Mouse (Mus musculus): ENCODE measurements around the gene Klhl42.

The Klhl42 gene

DNA sequence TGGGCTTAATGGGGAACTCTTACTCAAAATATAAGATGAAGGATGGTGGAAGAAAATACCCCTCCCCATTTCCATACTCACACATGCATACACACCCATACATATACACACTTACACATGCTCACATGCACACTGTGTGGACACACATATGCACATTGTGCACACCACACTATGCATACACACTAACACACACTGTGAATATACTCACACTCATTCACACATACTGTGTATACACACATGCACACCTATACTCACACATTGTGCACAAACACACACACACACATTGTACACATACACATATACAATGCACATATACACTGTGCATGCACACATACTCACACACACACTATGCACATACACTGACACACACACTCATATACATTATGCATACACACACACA, 60.7 kb downstream of the Klhl42 start:
- no peak for DNase-seq

- DNase-seq: no peak
Observed at GRCm38 (mm10) chr6:147155085-147155484, 63.9 kb downstream of the Klhl42 start.

DNA sequence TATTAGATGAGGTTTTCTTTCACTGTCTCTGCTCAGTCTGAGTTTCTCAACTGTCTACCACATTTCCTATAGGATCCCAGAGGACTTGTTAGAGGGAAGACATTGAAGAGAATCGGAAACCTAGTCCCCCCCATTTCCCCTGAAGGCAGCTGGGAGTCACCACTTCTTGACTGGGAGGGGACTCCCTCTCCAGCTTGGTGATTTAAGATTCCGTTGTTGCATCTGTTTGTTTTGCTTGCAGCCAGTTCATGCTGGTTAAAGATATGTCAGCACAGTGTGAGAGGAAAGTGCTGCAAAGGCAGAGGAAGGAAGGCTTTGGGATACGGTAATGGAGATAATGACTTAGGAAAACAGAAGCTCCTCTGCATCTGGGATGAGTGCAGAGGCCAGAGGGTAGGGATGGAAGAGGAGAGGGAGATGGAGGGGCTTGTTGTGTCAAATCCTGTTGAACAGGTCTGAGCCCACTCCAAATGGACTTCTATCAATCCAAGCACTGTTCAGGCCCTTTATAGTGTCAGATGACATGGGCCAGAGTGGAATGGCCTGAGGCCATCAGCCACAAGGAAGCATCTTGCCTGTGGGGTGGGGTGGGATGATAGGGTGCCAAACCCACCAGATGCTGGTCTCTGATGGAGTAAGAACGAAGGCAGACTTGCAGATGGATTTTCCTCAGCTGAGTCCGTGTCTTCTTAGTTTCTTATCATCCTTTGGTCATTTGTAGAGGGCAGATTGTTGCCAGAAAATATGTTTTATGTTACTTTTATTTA, 70.8 kb downstream of the Klhl42 start:
- DNase-seq: peak in 1 of 2 experiments; percentile 53

All from lung, postnatal 4 days (tissue).